Mouse (Mus musculus) stomach, embryonic 16.5 days (tissue): ENCODE data around the gene Afg3l1. TPM values are rescaled to one million over a fixed set of nuclear protein-coding genes. Genes with fewer than 3 reads are reported as not detected.

Source experiments
- polyA plus RNA-seq: library from polyadenylated mRNA; unstranded; fragments of >200 nt; fragmentation: Nextera tagmentation; extraction: Ambion mirVana; gene quantifications from 2 replicates; pipeline ENCODE4 v1.2.1, GENCODE M21; 2015

Gene Afg3l1
- polyA plus RNA-seq, 1 experiment from 2014 or later: 52.3 TPM

Other genes with a start within 250 kb of the Afg3l1 start
- 5.1 and 6.1 TPM in 2 replicates for gene Spata2l, start 241.7 kb upstream of the Afg3l1 start, polyA plus RNA-seq
- gene Zfp276, start 223.7 kb upstream of the Afg3l1 start, polyA plus RNA-seq: 19.2 and 19.6 TPM in 2 replicates
- gene Vps9d1, start 223.6 kb upstream of the Afg3l1 start, polyA plus RNA-seq: 20.0 and 23.6 TPM in 2 replicates
- 18.1 and 18.9 TPM in 2 replicates for gene Fanca, start 159.3 kb upstream of the Afg3l1 start, polyA plus RNA-seq
- 2.7 TPM in 2 replicates for gene Spire2, start 145.2 kb upstream of the Afg3l1 start, polyA plus RNA-seq
- gene Tcf25, start 104.2 kb upstream of the Afg3l1 start, polyA plus RNA-seq: 167 and 177 TPM in 2 replicates
- gene Mc1r, start 70.8 kb upstream of the Afg3l1 start, polyA plus RNA-seq: not detected in 2 replicates
- gene Tubb3, start 66.5 kb upstream of the Afg3l1 start, polyA plus RNA-seq: 46.7 and 50.2 TPM in 2 replicates
- gene Def8, start 54.4 kb upstream of the Afg3l1 start, polyA plus RNA-seq: 27.0 and 30.5 TPM in 2 replicates
- gene Dbndd1, start 37.6 kb downstream of the Afg3l1 start, polyA plus RNA-seq: 3.2 TPM in 2 replicates
- 24.7 and 25.9 TPM in 2 replicates for gene Gas8, start 40.9 kb downstream of the Afg3l1 start, polyA plus RNA-seq
- 7.8 and 8.7 TPM in 2 replicates for gene Rhou, start 176.0 kb downstream of the Afg3l1 start, polyA plus RNA-seq